Mouse (Mus musculus) 3T3-L1 (cell line): ENCODE data around the gene Ralgds.
A peak's percentile ranks its signal among the peaks of the same experiment; 100 is the strongest.
"Not testable (repeated sequence)": the region's sequence is repeated elsewhere in the genome, so short reads cannot be mapped to it uniquely, and the experiment has no call there.

Source experiments
- DNase-seq: peaks from one replicate; pipeline ENCODE4 v3.0.0-alpha.2; 2015; ENCODE audit warnings: low read depth, low spot score

The Ralgds gene

DNA sequence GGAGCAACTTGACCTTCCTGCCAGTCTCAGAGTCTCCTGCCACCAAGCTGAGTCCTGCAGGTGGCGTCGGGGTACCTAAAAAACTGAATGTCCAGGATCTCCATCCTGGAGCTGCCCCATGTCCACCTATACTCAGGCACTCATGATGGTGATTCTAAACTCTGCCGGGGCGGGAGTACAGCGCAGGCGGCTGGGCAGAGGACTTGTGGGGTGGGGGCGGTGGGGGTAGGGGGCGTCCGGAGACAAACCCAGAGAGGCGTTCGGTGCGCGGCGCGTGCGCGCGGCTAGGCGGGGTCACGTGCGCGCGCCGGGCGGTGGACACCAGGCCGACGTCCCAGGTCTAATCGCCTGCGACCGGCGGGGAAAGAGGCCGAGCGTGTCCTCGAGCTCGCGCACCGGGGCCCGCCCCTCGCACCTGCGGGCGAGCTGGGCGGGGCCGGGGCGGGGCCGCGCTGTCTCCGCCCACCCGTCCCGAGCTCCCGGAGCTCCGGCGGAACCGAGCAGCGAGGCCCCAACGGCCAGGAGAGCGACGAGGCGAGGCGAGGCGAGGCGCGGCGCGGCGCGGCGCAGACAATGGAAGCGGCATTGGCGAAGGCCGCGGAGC is at the start of gene Ralgds:
Ralgds (plus strand) TSS at position 328 of the 604 bp plus-strand sequence.
- DNase-seq = no peak

DNA sequence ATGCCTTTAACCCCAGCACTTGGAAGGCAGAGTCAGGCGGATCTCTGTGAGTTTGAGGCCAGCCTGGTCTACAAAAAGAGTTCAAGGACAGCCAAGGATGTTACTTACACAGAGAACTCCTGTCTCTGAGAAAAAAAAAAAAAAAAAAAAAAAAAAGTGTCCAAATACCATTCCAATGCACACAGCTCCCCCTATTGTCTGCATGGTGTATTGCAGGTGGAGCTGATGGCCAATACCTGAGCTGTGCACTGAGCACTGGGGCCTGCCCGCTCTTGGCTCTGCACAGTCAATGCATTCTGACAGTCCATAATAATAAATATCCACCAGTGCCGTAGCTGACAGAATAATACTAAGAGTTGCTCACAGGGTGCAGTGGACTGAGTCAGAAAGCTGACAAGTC is 49.0 kb upstream of the Ralgds start:
- peak; percentile 81 for DNase-seq

DNA sequence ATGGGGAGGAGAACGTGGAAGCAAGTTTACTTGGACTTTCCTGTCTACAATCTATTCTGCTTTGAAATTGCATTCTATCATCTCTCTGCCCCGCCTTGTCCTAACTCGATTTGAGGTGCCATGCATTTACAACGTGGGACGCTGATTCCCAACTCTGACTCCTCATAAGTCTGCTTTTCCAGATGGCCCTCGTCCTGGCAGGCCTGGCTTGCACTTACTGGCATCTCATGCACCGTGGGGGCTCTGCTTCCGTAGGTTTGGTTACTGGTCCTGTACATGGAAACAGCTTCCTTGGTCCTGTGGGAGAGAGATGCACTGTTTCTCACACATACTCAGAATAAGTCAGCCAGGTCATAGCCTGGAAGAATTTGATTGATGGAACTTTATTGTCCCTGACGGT is 48.0 kb upstream of the Ralgds start:
- DNase-seq = no peak

DNA sequence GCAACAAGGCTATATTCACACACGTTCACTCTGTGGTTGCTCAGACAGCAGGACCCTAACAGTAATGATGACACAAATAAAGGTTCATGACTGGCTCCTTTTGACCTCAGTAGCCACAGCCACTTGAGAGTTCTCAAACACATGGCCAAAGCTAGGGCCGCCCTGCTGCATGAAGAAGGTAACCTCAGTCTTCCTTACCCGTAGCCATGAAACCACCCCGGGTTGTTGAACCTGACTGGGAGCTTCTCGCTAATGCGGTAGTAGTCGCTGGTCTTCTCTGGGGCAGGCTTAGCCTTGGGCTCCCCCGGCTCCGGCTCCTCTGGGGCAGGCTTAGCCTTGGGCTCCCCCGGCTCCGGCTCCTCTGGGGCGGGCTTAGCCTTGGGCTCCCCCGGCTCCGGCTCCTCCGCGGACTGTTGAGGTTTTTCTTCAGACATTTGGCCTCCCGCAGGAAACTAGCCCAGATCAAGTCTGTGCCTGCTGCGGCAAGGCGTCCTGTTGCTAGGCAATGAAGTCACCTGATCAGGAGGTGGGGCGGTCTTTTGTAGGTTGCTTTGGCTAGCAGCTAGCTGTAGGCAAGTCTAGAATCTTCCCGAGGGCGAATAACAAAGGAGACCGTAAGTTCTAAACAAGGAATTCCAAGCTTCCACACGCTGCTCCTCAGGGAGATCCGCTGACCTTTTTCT is 46.9 kb upstream of the Ralgds start, which contains the start of gene 1700007K13Rik:
1700007K13Rik (minus strand) TSS at position 497 of the 683 bp plus-strand sequence.
- DNase-seq = peak; percentile 24

DNA sequence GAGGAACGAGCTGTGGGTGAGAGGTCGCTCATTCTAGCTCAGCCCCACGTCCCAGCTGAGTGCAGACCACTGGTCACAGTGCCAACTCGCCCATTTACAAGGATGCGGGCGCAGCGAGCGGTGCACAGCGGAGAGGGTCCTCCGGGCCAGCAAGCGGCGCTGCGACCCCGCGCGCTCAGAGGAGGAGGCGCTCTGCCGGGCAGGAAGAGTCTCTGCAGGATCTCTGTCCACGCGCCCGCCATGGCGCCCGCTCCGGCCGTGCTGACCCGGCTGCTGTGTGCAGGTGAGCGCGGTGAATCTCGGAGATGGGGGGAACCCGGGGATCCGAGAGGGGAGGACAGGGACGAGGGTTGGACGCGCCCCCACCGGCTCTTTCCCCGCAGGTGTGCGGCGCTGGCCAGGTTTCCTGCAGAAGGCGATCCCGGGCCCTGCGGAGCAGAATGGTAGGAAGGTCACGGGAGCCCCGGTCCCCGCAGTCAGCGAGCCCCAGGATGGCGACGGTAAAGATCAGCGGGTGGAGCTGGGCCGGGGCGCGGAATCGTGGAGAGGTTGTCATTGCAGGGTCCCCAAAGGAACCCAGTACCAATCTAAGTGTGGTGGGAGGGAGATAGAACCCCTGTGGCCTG is 45.0 kb upstream of the Ralgds start, which contains the start of gene Mrps2:
Mrps2 (plus strand) TSS at position 207 of the 626 bp plus-strand sequence.
- DNase-seq = peak; percentile 80

DNA sequence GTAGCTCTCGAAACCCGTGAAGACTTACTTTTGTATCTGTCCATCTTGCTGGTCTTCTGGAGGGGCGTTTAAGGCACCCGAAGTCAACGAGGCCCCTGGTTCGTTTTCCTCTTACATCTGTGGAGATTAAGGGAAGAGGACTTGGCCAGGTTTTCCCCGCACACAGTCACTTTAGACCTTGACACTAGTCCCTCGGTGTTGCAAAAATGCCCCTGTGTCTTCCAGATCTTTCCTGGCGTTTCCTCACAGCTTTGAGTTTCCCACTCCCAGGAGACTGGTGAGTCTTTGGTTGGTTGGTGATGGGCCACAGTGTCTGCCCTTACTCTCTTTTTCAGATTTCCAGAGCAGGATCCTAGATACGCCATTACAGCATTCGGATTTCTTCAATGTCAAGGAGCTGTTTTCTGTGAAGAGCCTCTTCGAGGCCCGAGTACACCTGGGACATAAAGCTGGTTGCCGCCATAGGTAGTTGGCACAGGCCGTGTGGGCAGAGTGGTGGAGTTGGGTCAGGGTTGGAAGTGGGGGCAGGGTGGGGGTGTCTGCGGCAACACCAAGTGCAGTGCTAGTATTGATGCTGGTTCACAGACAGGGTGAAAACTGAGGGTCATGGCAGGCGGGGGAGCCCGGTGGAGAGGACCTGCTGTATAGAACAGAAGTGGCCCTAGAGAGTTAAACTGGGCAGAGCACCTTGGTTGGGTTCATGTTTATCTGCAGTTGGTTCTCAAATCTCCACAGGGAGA is 44.3 kb upstream of the Ralgds start:
- peak; percentile 22 for DNase-seq

DNA sequence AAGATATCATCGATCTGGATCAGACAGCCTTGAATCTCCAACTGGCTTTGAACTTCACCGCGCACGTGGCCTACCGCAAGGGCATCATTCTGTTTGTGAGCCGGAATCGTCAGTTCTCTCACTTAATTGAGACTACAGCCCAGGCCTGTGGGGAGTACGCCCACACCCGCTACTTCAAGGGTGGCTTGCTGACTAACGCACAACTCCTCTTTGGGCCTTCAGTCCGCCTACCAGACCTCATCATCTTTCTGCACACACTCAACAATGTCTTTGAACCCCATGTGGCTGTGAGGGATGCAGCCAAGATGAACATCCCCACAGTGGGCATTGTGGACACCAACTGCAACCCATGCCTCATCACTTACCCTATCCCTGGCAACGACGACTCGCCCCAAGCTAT is 43.5 kb upstream of the Ralgds start:
- no peak for DNase-seq

DNA sequence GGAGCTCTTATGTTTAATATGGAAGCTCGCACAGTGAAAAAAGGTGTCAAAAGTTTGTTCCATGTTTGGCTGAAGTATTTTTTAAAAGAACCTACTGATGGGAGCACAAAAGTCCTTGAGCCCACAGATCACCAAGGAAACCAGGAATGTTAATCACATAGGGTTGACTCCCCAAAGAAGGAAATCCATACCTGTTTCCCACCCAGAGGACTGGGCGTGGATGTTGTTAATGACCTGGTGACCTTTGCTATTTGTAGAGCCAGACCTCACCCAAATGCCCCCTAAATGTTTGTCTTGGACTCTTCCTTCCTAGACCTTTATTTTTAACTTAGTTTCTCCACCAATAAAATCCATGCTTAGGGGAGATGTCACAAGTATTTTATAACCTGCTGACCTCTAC is 42.3 kb upstream of the Ralgds start:
- no peak for DNase-seq

DNA sequence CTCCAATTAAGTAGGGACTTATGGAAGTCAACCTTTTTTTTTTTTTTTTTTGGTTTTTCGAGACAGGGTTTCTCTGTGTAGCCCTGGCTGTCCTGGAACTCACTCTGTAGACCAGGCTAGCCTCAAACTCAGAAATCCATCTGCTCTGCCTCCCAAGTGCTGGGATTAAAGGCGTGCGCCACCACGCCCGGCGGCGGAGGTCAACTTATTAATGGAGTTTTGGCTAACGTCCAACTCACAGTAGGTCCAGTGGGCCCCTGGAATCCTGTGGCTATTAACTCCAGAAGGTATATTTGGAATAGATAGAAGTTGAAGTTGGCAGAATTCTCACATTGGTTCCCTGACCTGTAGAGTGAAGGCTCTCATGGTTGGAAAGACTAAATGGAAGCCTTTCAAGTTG is 40.9 kb upstream of the Ralgds start:
- not testable (repeated sequence) for DNase-seq

DNA sequence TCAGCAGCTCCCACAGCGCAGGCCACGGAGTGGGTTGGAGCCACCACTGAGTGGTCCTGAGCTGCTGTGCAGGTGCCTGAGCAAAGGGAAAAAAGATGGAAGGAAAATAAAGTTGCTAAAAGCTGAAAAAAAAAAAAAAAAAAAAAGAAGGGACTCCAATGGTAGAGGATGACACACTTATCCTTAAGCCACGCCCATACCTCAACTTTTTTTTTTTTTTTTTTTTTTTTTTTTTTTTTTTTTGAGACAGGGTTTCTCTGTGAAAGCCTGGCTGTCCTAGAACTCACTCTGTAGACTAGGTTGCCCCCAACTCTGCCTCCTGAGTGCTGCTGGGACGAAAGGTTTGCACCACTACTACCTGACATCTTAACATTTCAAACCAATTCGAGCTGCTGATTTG is 34.9 kb upstream of the Ralgds start:
- not testable (repeated sequence) for DNase-seq

DNA sequence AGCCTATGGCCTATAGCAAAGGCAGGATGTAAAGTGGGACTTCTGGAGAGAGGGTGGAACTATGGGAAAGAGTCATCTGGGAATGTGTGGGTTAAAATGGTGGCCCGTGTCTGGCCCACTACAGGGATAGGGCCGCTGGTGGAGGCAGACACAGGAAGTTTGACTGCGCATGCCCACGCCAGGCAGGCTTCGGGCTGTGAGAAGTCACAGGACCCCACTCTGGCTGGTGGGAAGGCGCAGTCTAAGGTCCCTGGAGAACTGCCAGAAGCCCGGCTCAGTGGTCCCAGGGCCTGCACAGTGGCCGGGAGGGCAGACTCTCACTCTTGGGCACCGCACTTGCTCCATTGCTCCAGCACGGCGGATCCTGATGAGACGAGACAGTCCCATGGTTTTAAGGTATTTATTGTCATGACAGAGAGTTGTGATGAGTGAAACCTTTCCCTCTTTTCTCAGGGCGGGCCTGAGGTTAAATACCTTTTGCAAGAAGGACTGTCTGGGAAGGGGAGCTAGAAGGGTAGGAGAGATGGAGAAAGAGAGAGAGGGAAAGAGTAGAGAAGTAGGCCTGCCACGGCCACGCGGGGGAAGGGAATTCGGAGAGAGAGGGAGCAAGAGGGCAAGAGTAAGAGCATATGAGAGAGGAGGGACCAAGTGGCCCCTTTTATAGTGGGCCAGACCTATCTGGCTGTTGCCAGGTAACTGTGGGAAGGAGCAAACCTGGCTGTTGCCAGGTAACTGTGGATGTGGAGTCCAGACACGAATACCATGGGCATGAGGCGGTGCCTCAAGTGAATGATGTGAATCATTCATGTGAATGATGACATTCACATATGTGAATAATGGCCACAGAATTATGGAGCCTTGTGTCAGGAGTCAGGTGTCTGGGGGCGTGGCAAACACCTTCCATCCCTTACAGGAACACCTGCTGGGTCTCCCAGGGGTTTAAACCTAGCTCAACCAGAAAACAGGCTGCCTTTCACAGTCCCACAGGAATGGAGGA is 33.4 kb upstream of the Ralgds start:
- DNase-seq = no peak

DNA sequence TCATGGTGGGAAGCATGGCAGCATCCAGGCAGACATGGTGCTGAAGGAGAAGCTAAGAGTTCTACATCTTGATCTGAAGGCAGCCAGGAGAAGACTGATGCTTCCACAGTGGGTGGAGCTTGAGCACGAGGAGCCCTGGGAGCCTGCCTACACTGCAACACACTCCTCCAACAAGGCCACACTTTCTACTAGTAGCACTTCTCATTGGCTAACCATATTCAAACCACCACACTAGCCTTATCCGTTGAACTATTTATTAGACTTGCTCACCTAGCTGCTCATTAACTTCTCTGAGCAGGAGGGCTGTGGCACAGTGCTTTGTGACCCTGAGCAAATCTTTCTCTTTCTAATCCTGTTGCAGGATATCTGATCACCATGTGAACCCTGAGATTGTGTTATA is 29.1 kb upstream of the Ralgds start:
- no peak for DNase-seq

DNA sequence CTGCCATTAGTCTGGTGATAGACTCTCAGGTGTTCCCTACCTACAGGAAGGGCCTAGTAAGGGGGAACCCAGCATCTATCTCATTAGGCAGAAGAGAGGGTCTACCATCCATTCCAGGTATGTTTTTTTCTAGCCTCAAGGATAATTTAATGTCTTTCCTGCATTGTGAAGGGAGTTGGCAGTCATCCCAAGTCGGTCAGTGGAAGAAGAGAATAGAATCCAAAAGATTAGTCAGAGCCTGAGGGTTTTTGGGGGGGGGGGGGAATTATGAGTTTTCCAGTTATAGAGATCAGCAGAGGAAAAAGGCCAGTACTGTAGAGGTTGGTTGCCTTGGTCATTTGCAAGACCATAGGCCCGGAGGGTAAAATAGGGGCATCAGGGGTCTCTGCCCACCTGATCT is 18.4 kb upstream of the Ralgds start:
- DNase-seq = peak; percentile 67

DNA sequence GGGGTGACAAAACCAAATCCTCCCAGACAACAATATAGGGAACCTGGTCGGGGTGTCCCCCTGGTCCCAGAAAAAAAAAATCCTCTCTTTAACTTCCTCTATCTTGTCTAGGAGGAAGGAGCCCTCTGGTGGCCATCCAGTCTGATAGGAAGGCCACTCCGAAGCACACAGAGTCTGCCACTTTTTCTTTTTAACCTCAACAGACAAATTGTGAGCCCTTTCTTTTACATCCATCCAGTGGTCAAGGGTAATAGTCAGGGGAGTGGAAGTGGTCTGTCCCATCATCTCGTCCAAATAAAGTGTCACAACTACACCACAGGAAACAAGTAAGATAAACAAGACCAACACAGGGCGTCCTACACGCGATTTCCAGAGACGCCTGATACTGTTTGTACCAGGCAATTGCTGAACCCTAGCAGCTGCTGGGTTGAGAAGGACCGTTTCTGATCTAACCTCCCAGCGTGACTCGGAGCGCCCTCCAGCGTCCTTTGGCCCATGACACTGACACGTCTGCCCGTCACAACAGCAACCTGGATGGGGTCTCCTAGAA is 17.6 kb upstream of the Ralgds start:
- DNase-seq = peak; percentile 29

DNA sequence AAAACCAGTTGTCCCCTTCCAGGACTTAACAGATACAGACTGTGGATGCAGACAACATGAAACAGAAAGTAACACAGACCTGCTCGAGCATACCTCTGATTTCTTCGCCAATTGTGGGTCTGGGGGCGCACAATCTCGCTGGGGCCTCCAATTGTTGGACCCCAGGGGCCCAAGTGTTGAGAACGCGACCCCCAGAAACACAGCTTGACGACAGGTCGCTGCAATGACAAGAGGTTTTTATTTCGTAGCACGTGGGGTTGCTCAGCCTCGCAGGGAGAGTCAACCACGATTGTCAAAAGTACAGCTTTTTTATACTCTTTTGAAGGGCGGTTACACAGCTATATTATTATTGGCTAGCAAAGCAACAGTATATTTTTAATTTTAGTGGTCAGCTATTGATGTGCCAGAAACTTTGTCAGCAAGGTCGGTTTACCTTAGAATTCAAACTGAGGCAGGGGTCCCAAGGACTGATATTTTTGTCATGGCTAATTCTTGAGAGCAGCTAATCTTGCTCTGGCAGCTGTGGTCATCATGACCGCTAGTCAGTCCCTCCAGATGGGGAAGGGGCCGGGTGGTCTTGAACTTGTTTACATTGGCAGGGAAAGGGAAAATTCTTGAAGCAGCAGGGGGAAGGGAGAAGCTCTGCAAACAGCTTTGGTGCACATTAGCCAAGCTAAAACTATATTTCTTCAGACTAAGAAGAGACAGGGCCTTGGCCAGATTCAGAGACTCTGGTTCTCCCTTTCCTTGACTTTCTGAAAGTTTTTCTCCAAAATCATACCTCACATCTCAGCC is 16.9 kb upstream of the Ralgds start:
- DNase-seq = no peak

DNA sequence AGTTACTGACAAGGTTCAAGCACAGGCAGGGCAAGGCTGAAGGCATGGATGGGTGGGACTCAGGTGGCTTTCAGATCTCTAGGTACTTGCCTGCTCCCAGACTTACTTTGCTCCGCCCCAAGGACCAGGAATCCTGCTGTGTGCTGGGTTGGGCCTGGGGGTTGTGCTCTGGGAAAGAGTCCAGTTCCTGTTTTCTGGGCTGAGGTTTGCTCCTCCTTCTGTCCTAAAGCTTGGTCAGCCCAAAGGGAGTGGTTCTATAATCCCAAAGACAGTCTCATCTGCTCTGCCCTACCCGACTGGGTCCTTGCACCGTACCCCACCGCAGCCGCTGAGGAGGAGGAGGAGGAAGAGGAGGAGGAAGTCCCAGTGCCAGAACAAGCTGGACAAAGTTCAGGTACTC is 16.3 kb upstream of the Ralgds start, which contains the start of gene Gbgt1:
Gbgt1 (plus strand) TSS at position 221 of the 400 bp plus-strand sequence.
- peak; percentile 17 for DNase-seq

DNA sequence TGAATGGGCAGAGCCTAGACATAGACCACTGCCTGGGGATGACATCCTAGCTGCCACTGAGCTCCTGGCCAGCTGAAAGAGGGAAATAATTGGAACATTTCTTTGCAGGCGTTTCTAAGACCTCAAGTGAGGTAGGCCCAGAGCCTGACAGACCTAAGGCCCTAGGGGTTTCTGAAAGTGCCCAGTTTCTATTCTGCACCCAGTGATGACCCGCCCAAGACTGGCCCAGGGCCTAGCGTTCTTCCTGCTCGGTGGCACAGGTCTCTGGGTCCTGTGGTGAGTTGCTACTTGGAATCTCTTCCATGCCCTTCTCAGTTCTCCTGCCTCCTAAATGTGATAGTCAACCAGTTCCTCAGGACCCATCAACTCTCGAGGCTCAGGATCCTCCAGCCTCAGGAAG is 15.4 kb upstream of the Ralgds start:
- no peak for DNase-seq

DNA sequence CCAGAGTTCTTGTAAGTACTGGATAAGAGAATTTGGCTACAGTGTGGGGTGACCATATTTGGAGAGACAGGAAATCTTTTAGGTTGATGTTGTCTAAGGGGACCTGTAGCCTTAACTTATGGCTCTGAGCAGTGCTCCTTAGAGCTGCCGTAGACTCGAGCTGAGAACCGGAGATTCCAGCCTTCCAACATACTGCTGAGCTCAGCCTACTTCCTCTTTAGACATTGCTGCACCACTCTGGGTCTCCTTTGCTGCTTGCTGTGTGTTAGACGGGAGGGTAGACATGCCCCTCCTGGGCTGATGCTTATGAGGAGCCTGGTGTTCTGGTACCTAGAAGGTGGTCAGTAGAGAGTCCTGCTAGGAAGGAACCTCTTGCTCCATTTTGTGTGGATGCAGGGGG is 14.5 kb upstream of the Ralgds start:
- no peak for DNase-seq

DNA sequence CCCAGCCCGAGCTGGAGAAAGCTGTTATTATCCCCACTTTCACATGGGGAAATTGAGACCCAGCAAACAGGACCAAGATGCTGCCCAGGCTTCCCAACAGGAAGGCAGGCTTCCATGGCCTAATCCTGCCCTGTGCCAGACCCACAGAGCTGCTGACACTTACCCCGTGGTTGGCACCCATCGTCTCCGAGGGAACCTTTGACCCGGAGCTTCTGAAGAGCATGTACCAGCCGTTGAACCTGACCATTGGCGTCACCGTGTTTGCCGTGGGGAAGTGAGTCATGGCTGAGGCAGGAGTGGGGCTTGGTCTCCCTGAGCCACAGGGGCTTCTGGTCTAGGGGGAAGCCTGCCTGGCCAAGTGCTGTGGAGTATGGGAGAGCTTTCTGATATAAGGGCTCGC is 9.9 kb upstream of the Ralgds start:
- DNase-seq = no peak

DNA sequence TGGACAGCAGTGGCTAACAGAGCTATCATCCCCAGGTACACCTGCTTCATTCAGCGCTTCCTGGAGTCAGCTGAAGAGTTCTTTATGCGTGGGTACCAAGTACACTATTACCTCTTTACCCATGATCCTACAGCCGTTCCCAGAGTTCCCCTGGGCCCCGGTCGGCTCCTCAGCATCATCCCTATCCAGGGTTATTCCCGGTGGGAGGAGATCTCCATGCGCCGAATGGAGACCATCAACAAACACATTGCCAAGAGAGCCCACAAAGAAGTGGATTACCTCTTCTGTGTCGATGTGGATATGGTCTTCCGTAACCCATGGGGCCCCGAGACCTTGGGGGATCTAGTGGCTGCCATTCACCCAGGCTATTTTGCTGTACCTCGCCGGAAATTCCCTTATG is 8.2 kb upstream of the Ralgds start:
- no peak for DNase-seq
